Mouse (Mus musculus): ENCODE measurements at regions not wholly inside any gene's neighbourhood (a gene's known extent, or its start where the extent isn't known, plus 50 kb on each side); places are given as distances from the start of the nearest gene placed in this dataset.

DNA sequence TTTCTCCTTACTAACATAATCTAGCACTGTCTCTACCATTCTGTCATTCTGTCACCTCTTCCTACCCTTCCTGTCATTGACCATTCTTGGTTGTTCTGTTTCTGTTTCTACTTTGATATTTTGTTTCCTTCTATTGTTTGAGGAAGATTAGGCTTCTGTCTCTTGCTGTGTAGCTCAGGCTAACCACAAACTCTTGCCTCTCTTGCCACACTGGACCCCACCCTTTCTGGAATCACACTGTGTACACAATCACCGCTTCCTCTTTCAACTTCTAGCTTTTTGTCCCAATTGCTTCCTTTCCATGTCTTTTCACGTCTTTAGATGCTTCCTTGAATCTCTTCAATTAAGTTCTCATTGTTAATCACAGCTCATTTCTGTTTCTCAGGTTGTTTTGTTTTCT lies 104.2 kb upstream of the Pabpc6 start:
- Histone ChIP-seq H3K79me2 (ENCODE audit: control insufficient read depth, insufficient read depth, low read length, poor library complexity) (no peaks in the 10 kb centered on the region), H3K4me3 (ENCODE audit: control insufficient read depth in 1 of 2, insufficient read depth in 1 of 2, low read depth in 2 of 2, low read length in 2 of 2) (no peak overlapping the region), H3K4me1 (ENCODE audit: control insufficient read depth in 1 of 2, insufficient read depth in 2 of 2, low read length in 2 of 2) (no peaks in the 10 kb centered on the region), H3K36me3 (ENCODE audit: control insufficient read depth in 1 of 2, insufficient read depth in 2 of 2, low read length in 2 of 2) (no peaks in the 10 kb centered on the region), H3K9ac (ENCODE audit: control insufficient read depth, low read depth, low read length, poor library complexity, severe bottlenecking) (no peak overlapping the region), H3K27ac (ENCODE audit: control insufficient read depth, low read depth, low read length) (no peak overlapping the region), H3K27me3 (ENCODE audit: control insufficient read depth in 1 of 2, insufficient read depth in 2 of 2, low read length in 2 of 2) (no peaks in the 10 kb centered on the region), H3K9me3 (replicated peaks; ENCODE audit: insufficient read depth, low read length) (no peaks in the 10 kb centered on the region)
- DNase-seq (ENCODE audit: low read depth, low spot score) = no peak
- no peak for TF ChIP-seq CTCF (IDR thresholded peaks at IDR 0.05 in 2 of 3, conservative IDR thresholded peaks at IDR 0.05 in 1 of 3; ENCODE audit: control insufficient read depth in 1 of 3, insufficient read depth in 1 of 3, low read depth in 2 of 3, low read length in 3 of 3, poor library complexity in 1 of 3, severe bottlenecking in 1 of 3)
- TF ChIP-seq GABPA (IDR thresholded peaks at IDR 0.05; ENCODE audit: low read depth, low read length) = no peak

DNA sequence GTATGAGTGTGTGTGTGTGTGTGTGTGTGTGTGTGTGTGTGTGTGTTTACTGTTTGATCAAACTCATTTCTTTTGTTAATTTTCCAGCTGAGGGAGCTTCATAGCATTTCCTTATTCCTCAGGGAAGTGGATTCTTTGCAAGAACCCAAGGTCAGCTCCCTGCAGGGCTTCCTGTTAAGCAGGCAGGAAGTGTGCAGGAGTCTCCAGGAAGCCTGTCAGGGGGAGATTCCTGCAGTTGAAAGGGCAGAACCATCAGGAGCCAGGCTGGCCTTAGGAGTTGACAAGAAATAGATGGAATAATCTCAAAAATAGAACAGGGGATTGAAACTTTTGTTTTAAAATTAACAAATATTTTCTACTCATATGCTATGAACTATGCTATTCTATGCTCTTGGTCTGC lies 98.8 kb upstream of the Pabpc6 start:
- no peak for DNase-seq (ENCODE audit: low read depth, low spot score)
- Histone ChIP-seq H3K9ac (ENCODE audit: control insufficient read depth, low read depth, low read length, poor library complexity, severe bottlenecking) (no peak overlapping the region), H3K4me1 (ENCODE audit: control insufficient read depth in 1 of 2, insufficient read depth in 2 of 2, low read length in 2 of 2) (no peaks in the 10 kb centered on the region), H3K4me3 (ENCODE audit: control insufficient read depth in 1 of 2, insufficient read depth in 1 of 2, low read depth in 2 of 2, low read length in 2 of 2) (no peak overlapping the region), H3K9me3 (replicated peaks; ENCODE audit: insufficient read depth, low read length) (no peaks in the 10 kb centered on the region), H3K27me3 (ENCODE audit: control insufficient read depth in 1 of 2, insufficient read depth in 2 of 2, low read length in 2 of 2) (no peaks in the 10 kb centered on the region), H3K79me2 (ENCODE audit: control insufficient read depth, insufficient read depth, low read length, poor library complexity) (no peaks in the 10 kb centered on the region), H3K27ac (ENCODE audit: control insufficient read depth, low read depth, low read length) (no peak overlapping the region), H3K36me3 (ENCODE audit: control insufficient read depth in 1 of 2, insufficient read depth in 2 of 2, low read length in 2 of 2) (no peaks in the 10 kb centered on the region)
- TF ChIP-seq GATA1 (IDR thresholded peaks at IDR 0.05; ENCODE audit: low read depth, low read length) (no peak), TCF12 (IDR thresholded peaks at IDR 0.05; ENCODE audit: low read depth, low read length) (no peak), POLR2AphosphoS2 (IDR thresholded peaks at IDR 0.05; ENCODE audit: low read length) (no peak), MXI1 (IDR thresholded peaks at IDR 0.05; ENCODE audit: low read depth, low read length) (no peak), CHD2 (IDR thresholded peaks at IDR 0.05; ENCODE audit: low read length) (no peak), GABPA (IDR thresholded peaks at IDR 0.05; ENCODE audit: low read depth, low read length) (no peak), SMC3 (IDR thresholded peaks at IDR 0.05; ENCODE audit: low read depth, low read length) (no peak), MAZ (IDR thresholded peaks at IDR 0.05; ENCODE audit: low read depth, low read length) (no peak), NRF1 (IDR thresholded peaks at IDR 0.05; ENCODE audit: insufficient read depth, low read depth, low read length, poor library complexity, severe bottlenecking) (no peak), MYB (IDR thresholded peaks at IDR 0.05; ENCODE audit: low read depth, low read length) (no peak)

DNA sequence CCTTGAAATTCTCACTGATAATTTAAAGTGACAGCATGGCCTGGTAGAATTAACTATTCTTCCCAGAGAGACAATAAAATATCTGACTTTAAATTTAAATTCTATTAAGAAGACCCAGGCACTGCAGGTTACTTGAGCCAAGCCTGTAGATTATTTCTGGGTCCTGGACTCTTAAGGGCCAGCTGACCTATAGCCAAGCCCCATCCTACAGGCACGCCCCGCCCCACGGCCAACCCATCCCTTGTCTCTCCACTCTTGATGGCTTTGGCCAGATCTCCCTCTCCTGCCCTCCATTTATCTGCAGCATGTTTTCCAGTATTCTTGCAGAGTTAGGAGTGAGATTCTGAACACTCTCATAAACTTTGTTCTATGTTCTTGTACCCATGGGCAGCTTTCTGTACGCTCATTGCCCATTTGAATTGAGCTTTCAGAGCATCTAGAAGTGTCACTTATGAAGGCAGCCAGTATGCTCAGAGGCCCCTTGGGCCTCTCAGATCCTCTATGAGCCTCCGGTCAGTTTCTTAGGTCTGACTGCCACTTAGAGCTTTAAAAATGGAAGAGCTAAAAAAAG lies 96.2 kb upstream of the Pabpc6 start:
- Histone ChIP-seq H3K9me3 (replicated peaks; ENCODE audit: insufficient read depth, low read length) (no peaks in the 10 kb centered on the region), H3K9ac (ENCODE audit: control insufficient read depth, low read depth, low read length, poor library complexity, severe bottlenecking) (no peak overlapping the region), H3K79me2 (ENCODE audit: control insufficient read depth, insufficient read depth, low read length, poor library complexity) (no peaks in the 10 kb centered on the region), H3K36me3 (ENCODE audit: control insufficient read depth in 1 of 2, insufficient read depth in 2 of 2, low read length in 2 of 2) (no peaks in the 10 kb centered on the region), H3K4me3 (ENCODE audit: control insufficient read depth in 1 of 2, insufficient read depth in 1 of 2, low read depth in 2 of 2, low read length in 2 of 2) (no peak overlapping the region), H3K4me1 (ENCODE audit: control insufficient read depth in 1 of 2, insufficient read depth in 2 of 2, low read length in 2 of 2) (no peaks in the 10 kb centered on the region), H3K27me3 (ENCODE audit: control insufficient read depth in 1 of 2, insufficient read depth in 2 of 2, low read length in 2 of 2) (no peaks in the 10 kb centered on the region), H3K27ac (ENCODE audit: control insufficient read depth, low read depth, low read length) (no peak overlapping the region)
- DNase-seq (ENCODE audit: low read depth, low spot score) = no peak
- TF ChIP-seq POLR2AphosphoS2 (IDR thresholded peaks at IDR 0.05; ENCODE audit: low read length) (no peak), ELF1 (IDR thresholded peaks at IDR 0.05; ENCODE audit: low read depth, low read length) (no peak), GABPA (IDR thresholded peaks at IDR 0.05; ENCODE audit: low read depth, low read length) (no peak), SMC3 (IDR thresholded peaks at IDR 0.05; ENCODE audit: low read depth, low read length) (no peak), MYC (IDR thresholded peaks at IDR 0.05; ENCODE audit: low read depth, low read length) (no peak), ZKSCAN1 (IDR thresholded peaks at IDR 0.05; ENCODE audit: low read depth, low read length) (no peak), JUND (IDR thresholded peaks at IDR 0.05; ENCODE audit: low read depth, low read length) (no peak), MAX (IDR thresholded peaks at IDR 0.05; ENCODE audit: low read length) (no peak), MAZ (IDR thresholded peaks at IDR 0.05; ENCODE audit: low read depth, low read length) (no peak), USF2 (IDR thresholded peaks at IDR 0.05; ENCODE audit: borderline replicate concordance in 1 of 2, insufficient read depth in 1 of 2, low read depth in 1 of 2, low read length in 2 of 2) (no peak), ZNF384 (IDR thresholded peaks at IDR 0.05; ENCODE audit: low read depth, low read length) (no peak), POLR2A (IDR thresholded peaks at IDR 0.05; ENCODE audit: control insufficient read depth in 1 of 2, insufficient read depth in 1 of 2, low read depth in 1 of 2, low read length in 2 of 2, poor library complexity in 1 of 2) (no peak), GATA1 (IDR thresholded peaks at IDR 0.05; ENCODE audit: low read depth, low read length) (no peak), NRF1 (IDR thresholded peaks at IDR 0.05; ENCODE audit: insufficient read depth, low read depth, low read length, poor library complexity, severe bottlenecking) (no peak), HCFC1 (IDR thresholded peaks at IDR 0.05; ENCODE audit: low read depth, low read length) (no peak), TCF12 (IDR thresholded peaks at IDR 0.05; ENCODE audit: low read depth, low read length) (no peak), ZC3H11A (IDR thresholded peaks at IDR 0.05; ENCODE audit: low read depth, low read length) (no peak)
